Mouse (Mus musculus) megakaryocyte-erythroid progenitor cell, adult 5 weeks (primary cell): ENCODE measurements around the gene Hmg20b. TPM values are rescaled to one million over a fixed set of nuclear protein-coding genes. Genes with fewer than 3 reads are reported as not detected.

Source experiments
- polyA plus RNA-seq: library from polyadenylated mRNA; stranded (reverse); fragments of >175 nt; gene quantifications from 2 replicates; pipeline ENCODE4 v1.2.3, GENCODE M21; 2012

Gene Hmg20b
- 274 and 308 TPM in 2 replicates for polyA plus RNA-seq

DNA sequence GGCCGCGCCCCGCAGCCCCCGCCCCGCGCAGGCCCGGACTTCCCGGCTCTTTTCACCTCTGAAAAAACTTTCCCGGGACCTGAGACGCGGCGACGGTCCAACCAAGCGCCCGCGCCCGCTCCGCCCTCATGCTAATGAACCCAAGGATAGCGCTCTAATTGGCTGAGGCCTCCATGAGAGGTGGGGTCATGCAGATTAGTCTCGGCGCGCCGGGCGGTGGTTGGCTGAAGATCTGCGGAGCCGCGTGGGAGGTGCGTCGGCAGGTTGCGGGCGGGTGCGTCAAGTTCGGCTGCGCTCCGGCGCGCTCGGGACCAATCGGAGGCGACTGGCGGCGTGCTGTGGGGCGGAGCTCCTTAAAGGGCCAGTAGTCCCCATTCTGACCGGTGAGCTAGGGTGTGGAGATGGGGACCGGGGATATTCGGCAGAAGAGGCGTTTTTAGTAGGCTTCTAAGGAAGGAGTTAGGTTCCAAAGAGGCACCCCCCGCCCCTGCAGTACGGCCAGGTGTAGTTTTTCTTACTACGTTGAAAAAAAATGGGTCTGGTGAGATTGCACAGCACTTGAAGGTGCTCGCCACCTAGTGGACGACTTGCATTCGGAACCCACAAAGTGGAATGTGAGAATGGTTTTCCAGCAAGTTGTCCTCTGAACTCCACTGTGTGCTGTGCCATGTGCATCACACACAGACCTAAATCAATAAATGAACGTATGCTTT, at the start of gene Hmg20b:
Gene Hmg20b (minus strand): TSS at position 130 of the 713 bp plus-strand sequence.

DNA sequence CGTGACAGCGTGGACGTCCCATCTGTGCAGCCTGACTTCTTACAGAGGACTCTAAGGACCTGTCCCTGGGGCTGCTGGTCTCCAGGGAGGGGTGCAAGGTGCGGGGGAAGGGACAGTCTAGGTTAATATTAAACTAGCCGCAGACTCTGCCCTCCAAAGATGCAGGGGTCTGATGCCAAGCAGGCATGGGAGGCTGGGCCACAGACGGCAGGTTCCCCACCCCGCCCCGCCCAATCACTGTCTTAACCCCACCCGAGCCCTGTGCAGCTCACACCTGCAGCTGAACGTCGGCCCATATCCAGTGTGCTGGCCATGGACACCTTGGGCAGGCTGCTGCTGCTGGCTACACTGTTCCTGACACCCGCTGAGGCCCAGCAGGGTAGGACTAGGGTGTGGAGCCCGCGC, 42.5 kb upstream of the Hmg20b start, which contains the start of gene Smim24:
Gene Smim24 (plus strand): TSS at position 271 of the 405 bp plus-strand sequence.

DNA sequence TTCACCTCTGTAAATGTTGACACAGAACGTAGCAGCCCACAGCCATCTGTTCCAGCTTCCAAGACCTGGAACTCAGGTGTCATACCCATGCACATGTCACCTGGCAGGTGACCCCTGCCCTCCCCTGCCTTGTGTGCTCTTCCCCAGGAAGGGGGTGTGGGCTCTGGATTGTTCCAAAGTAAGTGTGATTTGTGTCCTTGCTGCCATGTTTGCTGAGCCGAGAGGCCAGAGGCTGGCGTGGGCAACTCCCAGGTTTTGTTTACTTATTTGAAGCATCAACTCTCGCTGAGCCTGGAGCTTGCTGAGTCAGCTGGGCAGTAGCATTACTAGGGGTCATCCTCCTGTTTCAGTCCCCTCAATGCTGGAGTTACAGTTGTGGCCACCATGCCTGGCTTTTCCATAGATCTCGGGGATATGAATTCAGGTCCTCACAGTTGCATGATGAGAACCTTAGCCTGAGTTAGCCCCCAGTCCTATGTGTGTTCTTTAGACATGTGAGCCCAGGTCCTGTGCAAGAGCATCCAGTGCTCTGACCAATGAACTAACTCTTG, 38.3 kb upstream of the Hmg20b start, which contains the start of gene Gm48552:
Gene Gm48552 (plus strand): TSS at position 501 of the 551 bp plus-strand sequence.

DNA sequence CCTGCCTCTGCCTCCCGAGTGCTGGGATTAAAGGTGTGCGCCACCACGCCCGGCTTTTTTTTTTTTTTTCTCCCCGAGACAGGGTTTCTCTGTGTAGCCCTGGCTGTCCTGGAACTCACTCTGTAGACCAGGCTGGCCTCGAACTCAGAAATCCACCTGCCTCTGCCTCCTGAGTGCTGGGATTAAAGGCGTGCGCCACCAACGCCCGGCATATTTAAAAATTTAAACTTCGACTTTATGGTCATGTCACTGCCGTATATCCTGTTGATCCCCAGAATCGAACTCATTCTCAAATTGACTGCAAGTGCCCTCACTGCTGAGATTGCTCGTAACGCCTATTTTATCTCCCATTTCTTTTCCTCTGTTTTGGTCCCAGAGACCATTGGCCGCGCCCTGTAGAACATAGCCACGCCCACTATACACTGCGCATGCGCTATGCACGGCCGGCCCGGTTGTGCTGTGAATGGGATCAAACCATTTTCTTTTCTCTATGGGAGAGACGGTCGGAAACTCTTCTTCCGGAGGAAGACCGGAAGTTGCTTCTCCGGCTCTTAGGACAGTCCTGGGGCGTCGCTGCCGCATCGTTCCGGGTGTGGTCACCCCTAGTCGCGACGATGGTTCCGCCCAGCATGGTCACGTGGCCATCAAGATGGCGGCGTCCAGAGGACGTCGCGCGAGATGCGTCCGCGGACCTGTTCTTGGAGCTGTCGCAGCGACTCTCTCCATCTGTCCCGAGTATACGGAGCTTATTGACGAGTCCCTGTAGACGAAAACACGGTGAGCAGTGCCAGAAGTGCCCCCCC, 33.7 kb upstream of the Hmg20b start, which contains the start of the genes Dohh and Gm48551:
Gene Dohh (plus strand): TSS at position 627 of the 803 bp plus-strand sequence.
Gene Gm48551 (plus strand): TSS at position 665 of the 803 bp plus-strand sequence.

DNA sequence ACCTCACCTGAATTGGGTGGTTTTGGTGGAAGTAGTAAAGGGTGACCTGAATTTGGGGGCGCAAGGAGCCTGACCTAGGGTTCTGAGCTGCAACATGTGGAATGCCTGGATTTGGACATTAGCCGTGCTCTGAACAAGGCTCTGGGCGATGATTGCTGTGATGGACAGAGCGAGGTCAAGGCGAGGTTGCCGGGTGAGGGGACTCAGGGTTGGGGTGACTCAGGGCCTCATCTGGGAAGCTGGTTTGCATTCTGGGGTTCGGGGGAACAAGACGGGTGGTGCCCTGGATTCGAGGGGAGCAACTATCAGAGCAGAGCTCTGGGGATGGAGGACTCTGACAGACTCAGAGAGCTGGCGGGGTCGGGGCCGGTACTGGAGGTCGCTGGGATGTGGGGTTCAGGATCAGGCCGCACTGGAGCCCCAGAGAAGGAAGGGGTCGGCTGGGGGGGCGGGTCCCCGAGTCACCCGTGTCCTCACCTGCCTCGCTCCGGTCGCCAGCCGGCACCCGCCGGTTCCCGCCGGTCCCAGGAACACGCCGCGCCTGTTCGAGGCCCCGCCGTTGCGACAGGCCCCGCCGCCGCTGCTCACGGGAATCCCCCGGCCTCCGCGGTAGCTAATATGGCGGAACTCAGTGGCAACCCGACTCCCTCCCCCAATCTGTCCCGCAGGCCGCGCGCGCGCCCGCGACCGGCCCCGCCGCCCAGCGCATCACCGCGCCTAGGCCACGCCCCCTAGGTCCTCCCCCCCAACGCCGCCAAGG, 27.7 kb upstream of the Hmg20b start, which contains the start of gene Fzr1:
Gene Fzr1 (minus strand): TSS at position 724 of the 760 bp plus-strand sequence.

DNA sequence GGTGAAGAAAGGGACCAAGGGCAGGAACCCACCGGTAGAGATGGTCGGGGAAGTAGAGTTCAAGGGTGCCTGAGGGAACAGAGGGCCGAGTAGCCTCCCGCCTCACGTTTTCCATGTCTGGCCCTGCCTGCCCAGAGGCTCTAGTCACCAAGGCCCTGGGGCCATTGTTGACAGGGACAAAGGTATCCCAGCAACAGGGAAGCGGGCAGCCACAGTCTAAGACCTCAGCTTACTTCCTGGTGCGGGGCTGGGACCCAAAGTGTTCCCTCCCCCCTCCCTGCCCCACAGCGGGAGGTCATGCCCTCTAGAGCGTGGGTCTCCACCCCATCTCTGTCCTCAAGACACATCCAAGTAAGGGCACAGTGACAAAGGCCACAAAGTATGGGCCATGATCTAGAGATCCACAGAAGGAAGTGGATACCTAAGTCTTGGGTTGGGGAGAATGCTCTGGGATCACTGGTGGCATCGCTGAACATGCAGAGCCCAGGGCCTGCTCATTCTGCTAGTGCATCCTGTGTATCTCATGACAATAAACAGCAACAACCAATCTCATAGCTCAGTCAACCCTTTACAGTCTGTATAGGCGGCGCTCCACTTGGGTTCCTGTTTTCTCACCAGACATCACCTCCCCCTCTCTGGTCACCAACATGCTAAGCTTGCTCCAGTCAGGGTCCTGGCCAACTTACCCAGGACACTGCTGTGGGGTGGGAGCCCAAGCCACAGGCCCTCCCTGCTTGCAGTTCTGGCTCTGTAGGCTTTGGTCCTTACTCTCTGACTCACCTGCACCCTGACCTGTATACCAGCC, 15.6 kb upstream of the Hmg20b start, which contains the start of gene 4930404N11Rik:
Gene 4930404N11Rik (minus strand): TSS at position 145 of the 805 bp plus-strand sequence.

DNA sequence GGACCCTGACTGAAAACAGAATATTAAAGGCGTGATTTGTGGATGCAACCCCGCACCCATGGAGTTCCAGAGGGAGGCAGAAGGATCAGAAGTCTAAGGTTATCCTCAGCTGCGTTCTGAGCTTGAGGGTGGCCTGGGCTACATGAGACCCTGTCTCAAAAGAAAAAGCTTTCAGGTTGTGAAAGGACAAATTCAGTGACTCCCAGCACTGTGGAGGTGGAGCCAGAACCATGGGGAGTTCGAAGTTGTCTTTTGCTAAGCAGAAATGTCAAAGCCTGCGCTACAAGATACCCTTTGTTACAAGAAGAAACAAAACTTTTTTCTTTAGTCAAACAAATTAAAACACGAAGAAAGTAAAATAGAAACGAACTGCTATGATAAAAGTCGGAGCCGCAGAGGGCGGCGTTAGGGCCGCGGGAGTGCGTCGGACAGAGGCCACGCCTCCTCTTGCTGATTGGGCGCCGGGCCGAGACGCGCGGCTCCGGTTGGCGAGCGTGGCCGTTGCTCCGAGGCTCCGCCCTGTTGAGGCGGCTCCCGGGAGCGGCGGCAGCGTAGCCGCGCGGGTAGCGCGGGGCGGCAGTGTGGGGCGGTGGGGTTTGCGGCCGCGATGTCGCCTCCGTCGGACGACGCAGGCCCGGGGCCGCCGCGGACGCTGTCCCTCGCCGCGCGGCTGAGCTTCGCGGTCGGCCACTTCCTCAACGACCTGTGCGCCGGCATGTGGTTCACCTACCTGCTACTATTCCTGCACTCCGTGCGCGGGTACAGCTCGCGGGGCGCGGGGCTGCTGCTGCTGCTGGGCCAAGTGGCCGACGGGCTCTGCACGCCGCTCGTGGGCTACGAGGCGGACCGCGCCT, 6.9 kb upstream of the Hmg20b start, which contains the start of gene Mfsd12:
Gene Mfsd12 (plus strand): TSS at position 501 of the 854 bp plus-strand sequence.

DNA sequence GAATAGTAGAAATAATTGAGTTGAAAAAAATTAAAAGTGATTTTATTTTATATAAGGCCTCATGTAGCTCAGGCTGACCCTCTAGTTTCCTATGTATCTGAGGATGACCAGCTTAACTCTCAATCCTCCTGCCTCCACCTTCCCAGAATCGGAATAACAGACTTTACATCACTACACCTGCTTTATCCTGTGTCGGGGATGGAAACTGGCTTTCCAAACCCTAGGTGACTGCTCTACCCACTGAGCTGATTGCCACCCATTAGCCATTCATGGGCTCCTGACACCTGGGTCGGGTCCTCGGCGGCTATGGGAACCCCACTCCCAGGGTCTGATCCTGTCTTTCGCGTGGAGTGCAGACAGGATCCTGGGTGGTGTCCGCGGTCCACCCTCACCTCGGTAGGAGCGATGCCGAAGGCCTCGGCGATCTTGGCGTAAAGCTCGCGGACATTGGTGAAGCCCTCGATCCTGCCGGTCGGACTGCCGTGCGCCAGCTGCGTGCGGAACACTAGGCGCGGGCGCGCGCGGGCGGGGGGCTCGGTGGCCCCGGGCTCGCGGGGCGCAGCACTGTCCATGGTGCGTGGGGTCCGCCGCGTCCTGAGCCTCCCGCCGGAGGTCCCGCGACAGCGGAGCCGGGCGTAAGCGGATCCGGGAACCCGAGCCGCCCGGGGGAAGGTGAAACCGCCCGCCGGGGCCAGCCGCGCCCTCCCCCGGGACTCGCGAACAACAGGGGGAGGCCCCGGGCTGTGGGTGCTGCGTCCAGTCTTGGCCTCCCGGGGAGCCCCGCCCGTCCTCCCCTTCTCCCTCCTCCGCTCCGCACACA, 7.4 kb downstream of the Hmg20b start, which contains the start of gene Gipc3:
Gene Gipc3 (minus strand): TSS at position 581 of the 820 bp plus-strand sequence.

DNA sequence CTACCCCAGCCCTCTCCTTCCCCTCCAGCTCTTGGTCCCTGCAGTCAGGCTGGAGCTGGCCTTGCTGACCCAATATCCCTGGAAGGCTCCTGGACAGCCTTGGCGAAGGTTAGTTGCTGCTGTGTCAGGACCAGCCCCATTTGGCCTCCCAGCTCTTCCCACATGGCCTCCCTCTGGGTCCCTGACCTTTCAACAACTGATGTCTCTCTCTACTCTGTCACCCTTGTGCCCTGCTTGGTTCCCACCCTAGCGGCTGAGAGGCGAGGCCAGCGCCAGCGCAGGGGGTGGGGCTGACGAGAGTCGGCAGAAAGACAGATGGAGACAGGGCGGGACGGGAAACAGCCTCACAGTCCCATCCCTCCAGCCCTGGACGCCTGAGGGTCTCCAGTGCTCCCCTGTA, 21.9 kb downstream of the Hmg20b start, which contains the start of gene Tbxa2r:
Gene Tbxa2r (plus strand): TSS at position 346 of the 400 bp plus-strand sequence.

DNA sequence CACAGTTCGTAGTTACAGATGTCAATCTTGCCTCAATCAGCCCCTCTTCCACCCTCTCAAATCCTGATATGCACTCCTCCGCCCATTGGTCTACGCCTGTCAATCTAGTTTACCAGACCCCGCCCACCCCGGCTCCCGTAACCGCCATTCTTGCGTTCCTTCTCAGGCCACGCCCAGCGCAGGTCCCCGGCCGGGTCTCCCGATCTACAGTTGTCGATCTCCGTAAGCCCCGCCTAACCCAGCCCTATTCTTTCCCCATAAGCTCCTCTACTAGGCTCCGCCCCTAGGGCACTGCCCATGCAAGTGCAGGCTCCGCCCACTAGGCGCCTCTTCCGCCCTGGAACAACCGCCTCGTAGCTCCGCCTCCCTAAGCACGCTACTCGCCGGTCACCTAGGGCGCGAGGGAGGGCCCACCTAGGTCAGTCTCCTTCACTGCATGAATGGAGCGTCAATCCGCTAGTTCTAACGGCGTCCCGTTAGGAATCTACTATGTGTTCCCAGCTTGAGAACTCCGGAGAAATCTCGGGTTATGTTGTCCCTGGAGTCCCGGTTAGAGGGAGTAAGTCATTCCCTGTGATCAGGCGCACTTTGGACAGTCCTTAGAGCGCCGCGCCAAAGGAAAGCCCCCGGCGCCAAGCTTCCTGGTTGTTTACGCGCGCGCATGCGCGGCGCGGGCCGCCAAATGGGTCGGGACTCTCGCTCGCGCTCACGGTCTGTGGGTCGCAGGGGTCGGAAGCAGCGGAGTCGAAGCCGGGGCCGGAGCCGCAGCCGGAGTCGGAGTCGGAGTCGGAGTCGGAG, 29.5 kb downstream of the Hmg20b start, which contains the start of gene Cactin:
Gene Cactin (plus strand): TSS at position 554 of the 798 bp plus-strand sequence.

Other genes starting within 250 kb of the Hmg20b start
- gene Map2k2, start 244.6 kb downstream of the Hmg20b start, polyA plus RNA-seq, result 414 and 429 TPM in 2 replicates
- 140 and 145 TPM in 2 replicates for gene Zbtb7a, start 215.3 kb downstream of the Hmg20b start, polyA plus RNA-seq
- gene Pias4, start 182.6 kb downstream of the Hmg20b start, polyA plus RNA-seq, result 42.4 and 50.2 TPM in 2 replicates
- gene Eef2, start 173.8 kb downstream of the Hmg20b start, polyA plus RNA-seq, result 2,457 and 2,760 TPM in 2 replicates
- 87.1 and 87.3 TPM in 2 replicates for gene Dapk3, start 167.5 kb downstream of the Hmg20b start, polyA plus RNA-seq
- not detected in 2 replicates for gene 4930442H23Rik, start 166.6 kb downstream of the Hmg20b start, polyA plus RNA-seq
- not detected in 2 replicates for gene Nmrk2, start 148.4 kb downstream of the Hmg20b start, polyA plus RNA-seq
- gene Atcay, start 119.6 kb downstream of the Hmg20b start, polyA plus RNA-seq, result 0.06 TPM in 1 of 2 replicates, not detected in the other
- gene Zfr2, start 117.3 kb downstream of the Hmg20b start, polyA plus RNA-seq, result 0.35 and 0.63 TPM in 2 replicates
- gene Matk, start 97.5 kb downstream of the Hmg20b start, polyA plus RNA-seq, result 66.6 and 73.6 TPM in 2 replicates
- gene Mrpl54, start 83.5 kb downstream of the Hmg20b start, polyA plus RNA-seq, result 478 and 479 TPM in 2 replicates
- gene Apba3, start 83.5 kb downstream of the Hmg20b start, polyA plus RNA-seq, result 99.2 and 99.9 TPM in 2 replicates
- 15.6 and 16.5 TPM in 2 replicates for gene Tjp3, start 58.9 kb downstream of the Hmg20b start, polyA plus RNA-seq
- gene Pip5k1c, start 57.5 kb downstream of the Hmg20b start, polyA plus RNA-seq, result 317 and 331 TPM in 2 replicates
- 96.8 and 123 TPM in 2 replicates for gene Cactin, start 29.4 kb downstream of the Hmg20b start, polyA plus RNA-seq
- 3.6 and 5.2 TPM in 2 replicates for gene Tbxa2r, start 21.7 kb downstream of the Hmg20b start, polyA plus RNA-seq
- 0.32 and 0.93 TPM in 2 replicates for gene Gipc3, start 7.2 kb downstream of the Hmg20b start, polyA plus RNA-seq
- gene Mfsd12, start 7.0 kb upstream of the Hmg20b start, polyA plus RNA-seq, result 60.6 and 65.0 TPM in 2 replicates
- 2.8 and 5.0 TPM in 2 replicates for gene 4930404N11Rik, start 15.3 kb upstream of the Hmg20b start, polyA plus RNA-seq
- 55.8 and 61.0 TPM in 2 replicates for gene Fzr1, start 28.0 kb upstream of the Hmg20b start, polyA plus RNA-seq
- 169 and 171 TPM in 2 replicates for gene Dohh, start 33.9 kb upstream of the Hmg20b start, polyA plus RNA-seq
- 0.64 and 1.3 TPM in 2 replicates for gene Gm48551, start 34.0 kb upstream of the Hmg20b start, polyA plus RNA-seq
- gene Gm48552, start 38.5 kb upstream of the Hmg20b start, polyA plus RNA-seq, result 6.5 and 12.0 TPM in 2 replicates
- gene Smim24, start 42.6 kb upstream of the Hmg20b start, polyA plus RNA-seq, result 9.7 and 10.1 TPM in 2 replicates
- 223 and 238 TPM in 2 replicates for gene Nfic, start 105.2 kb upstream of the Hmg20b start, polyA plus RNA-seq
- gene Celf5, start 132.2 kb upstream of the Hmg20b start, polyA plus RNA-seq, result 0.11 and 0.35 TPM in 2 replicates
- 293 and 377 TPM in 2 replicates for gene Ncln, start 145.9 kb upstream of the Hmg20b start, polyA plus RNA-seq
- 29.4 and 31.3 TPM in 2 replicates for gene S1pr4, start 149.7 kb upstream of the Hmg20b start, polyA plus RNA-seq
- 62.5 and 63.6 TPM in 2 replicates for gene Gna15, start 173.7 kb upstream of the Hmg20b start, polyA plus RNA-seq
- 12.9 and 13.1 TPM in 2 replicates for gene Gna11, start 194.7 kb upstream of the Hmg20b start, polyA plus RNA-seq
- 1,582 and 1,630 TPM in 2 replicates for gene Aes, start 209.0 kb upstream of the Hmg20b start, polyA plus RNA-seq
- gene Tle2, start 224.1 kb upstream of the Hmg20b start, polyA plus RNA-seq, result 19.6 and 35.0 TPM in 2 replicates